Mouse (Mus musculus) kidney, postnatal 0 days (tissue): Measurements from ENCODE around the gene Nfkb2. TPM values are rescaled to one million over a fixed set of nuclear protein-coding genes. Genes with fewer than 3 reads are reported as not detected.

Source experiments
- ATAC-seq: fragments of 200-750 bp; cut with Nextera tagmentation; replicated peaks from 2 replicates; pipeline ENCODE4 v1.8.0; 2017; ENCODE audit warnings: low read depth, moderate number of reproducible peaks, moderate TSS enrichment, moderate library complexity; ENCODE audit not compliant: low FRiP score
- DNase-seq: peaks from one replicate; pipeline ENCODE4 v3.0.0-alpha.2; 2016; ENCODE audit warnings: low spot score
- H3K27ac ChIP-seq: fragments of 300-500 bp; sonication (generic); 2 replicates; pipeline ENCODE4 v1.5.1; 2014; ENCODE audit warnings: mild to moderate bottlenecking
- H3K27me3 ChIP-seq: fragments of 300-500 bp; sonication (generic); 2 replicates; pipeline ENCODE4 v1.6.1; 2014; ENCODE audit warnings: low read length, mixed read lengths; ENCODE audit not compliant: insufficient read depth
- H3K36me3 ChIP-seq: fragments of 300-500 bp; sonication (generic); 2 replicates; pipeline ENCODE4 v1.6.1; 2014; ENCODE audit warnings: low read length, mixed read lengths; ENCODE audit not compliant: insufficient read depth
- H3K4me1 ChIP-seq: fragments of 300-500 bp; sonication (generic); replicated peaks from 2 replicates; pipeline ENCODE4 v1.6.1; 2014; ENCODE audit warnings: antibody characterized with exemption, low read length, mixed read lengths; ENCODE audit not compliant: insufficient read depth
- H3K4me2 ChIP-seq: fragments of 300-500 bp; sonication (generic); 2 replicates; pipeline ENCODE4 v1.6.1; 2014; ENCODE audit warnings: mild to moderate bottlenecking, low read length, moderate library complexity, mixed read lengths
- H3K4me3 ChIP-seq: fragments of 300-500 bp; sonication (generic); replicated peaks from 2 replicates; pipeline ENCODE4 v1.5.1; 2014; ENCODE audit warnings: low read depth, low read length
- H3K9ac ChIP-seq: fragments of 300-500 bp; sonication (generic); 2 replicates; pipeline ENCODE4 v1.6.1; 2014; ENCODE audit warnings: low read depth, low read length
- H3K9me3 ChIP-seq: fragments of 300-500 bp; sonication (generic); replicated peaks from 2 replicates; pipeline ENCODE4 v1.6.1; 2016; ENCODE audit warnings: low read length, inconsistent platforms, mixed read lengths
- CTCF ChIP-seq: IDR thresholded peaks from 2 replicates; pipeline ENCODE4 v1.5.1; 2016; ENCODE audit warnings: antibody characterized with exemption, low read depth, mild to moderate bottlenecking, moderate library complexity
- WGBS: fragments of 180-500 bp; shearing (Covaris S2); extraction: QIAGEN DNeasy Blood & Tissue Kit; methylation state at CpG from one replicate; pipeline ENCODE4 v1.1.7; 2014; 5-methylcytosine and 5-hydroxymethylcytosine counted together
- polyA plus RNA-seq: library from polyadenylated mRNA; unstranded; fragments of >200 nt; fragmentation: Nextera tagmentation; extraction: Ambion mirVana; gene quantifications from 2 replicates; pipeline ENCODE4 v1.2.1, GENCODE M21; 2015

The Nfkb2 gene
- polyA plus RNA-seq, 1 experiment from 2014 or later, result 8.7 TPM

GRCm38 (mm10) chr19:46302551-46302950 is 1.6 kb upstream of the Nfkb2 start:
- H3K27me3 ChIP-seq, result no peaks in the 10 kb centered on the region
- H3K27ac ChIP-seq, result no peak overlapping the region
- no peak overlapping the region for H3K9ac ChIP-seq
- 88% methylated on average over 4 of the region's 4 CpGs for WGBS
- TF ChIP-seq CTCF, result no peak
- H3K36me3 ChIP-seq, result no peaks in the 10 kb centered on the region
- no peak overlapping the region for H3K4me3 ChIP-seq
- H3K9me3 ChIP-seq, result no peaks in the 10 kb centered on the region
- no peak overlapping the region for H3K4me2 ChIP-seq
- peaks cover 5% of the 10 kb centered on the region; the same call in 1 of the 2 replicates for H3K4me1 ChIP-seq
- ATAC-seq (no peak), DNase-seq (no peak)

GRCm38 (mm10) chr19:46303251-46304215 is 587 bp upstream of the Nfkb2 start:
- H3K27ac ChIP-seq, result peak overlapping the region; percentile 91
- no peak for TF ChIP-seq CTCF
- H3K4me2 ChIP-seq, result peak overlapping the region; percentile 98
- WGBS, result 54% methylated on average over 18 of the region's 18 CpGs
- H3K9me3 ChIP-seq, result no peaks in the 10 kb centered on the region
- peak overlapping the region; percentile 75 for H3K4me3 ChIP-seq
- H3K4me1 ChIP-seq, result peaks cover 5% of the 10 kb centered on the region; the same call in 1 of the 2 replicates
- no peak for ATAC-seq
- H3K9ac ChIP-seq, result peak overlapping the region; percentile 47; the same call in 1 of the 2 replicates
- H3K36me3 ChIP-seq, result no peaks in the 10 kb centered on the region
- no peak for DNase-seq
- H3K27me3 ChIP-seq, result no peaks in the 10 kb centered on the region

- Histone ChIP-seq H3K9ac (peak overlapping the region; percentile 71), H3K27ac (peak overlapping the region; percentile 91), H3K4me2 (peak overlapping the region; percentile 98), H3K36me3 (peaks cover 3% of the 10 kb centered on the region; the same call in 1 of the 2 replicates), H3K27me3 (no peaks in the 10 kb centered on the region), H3K4me3 (peak overlapping the region; percentile 75), H3K9me3 (no peaks in the 10 kb centered on the region), H3K4me1 (peaks cover 5% of the 10 kb centered on the region; the same call in 1 of the 2 replicates)
- no peak for DNase-seq
- no peak for TF ChIP-seq CTCF
- under 1% methylated on average over 34 of the region's 34 CpGs for WGBS
- peak; percentile 25 for ATAC-seq
Measured at GRCm38 (mm10) chr19:46304908-46305333, 801 bp downstream of the Nfkb2 start.

GRCm38 (mm10) chr19:46305432-46306267 is 1.5 kb downstream of the Nfkb2 start:
- Histone ChIP-seq H3K4me1 (peaks cover 5% of the 10 kb centered on the region; the same call in 1 of the 2 replicates), H3K4me3 (peak overlapping the region; percentile 75), H3K9ac (peak overlapping the region; percentile 71), H3K27ac (peak overlapping the region; percentile 91), H3K36me3 (peaks cover 6% of the 10 kb centered on the region; the same call in 1 of the 2 replicates), H3K9me3 (no peaks in the 10 kb centered on the region), H3K27me3 (no peaks in the 10 kb centered on the region), H3K4me2 (peak overlapping the region; percentile 98)
- ATAC-seq, result peak; percentile 70
- no peak for TF ChIP-seq CTCF
- under 1% methylated on average over 42 of the region's 43 CpGs for WGBS
- DNase-seq, result peak; percentile 90

GRCm38 (mm10) chr19:46306268-46306610 is 2.1 kb downstream of the Nfkb2 start:
- H3K9me3 ChIP-seq, result no peaks in the 10 kb centered on the region
- H3K4me2 ChIP-seq, result peak overlapping the region; percentile 98
- ATAC-seq, result no peak
- peak overlapping the region; percentile 75 for H3K4me3 ChIP-seq
- H3K9ac ChIP-seq, result peak overlapping the region; percentile 71
- 55% methylated on average over 5 of the region's 5 CpGs for WGBS
- H3K27me3 ChIP-seq, result no peaks in the 10 kb centered on the region
- H3K4me1 ChIP-seq, result peaks cover 5% of the 10 kb centered on the region; the same call in 1 of the 2 replicates
- no peak for DNase-seq
- no peak for TF ChIP-seq CTCF
- no peak overlapping the region for H3K27ac ChIP-seq
- H3K36me3 ChIP-seq, result peaks cover 12% of the 10 kb centered on the region
